Mouse (Mus musculus) midbrain, embryonic 12.5 days (tissue): Measurements from ENCODE around the gene Bace2. TPM values are rescaled to one million over a fixed set of nuclear protein-coding genes. Genes with fewer than 3 reads are reported as not detected.
A peak's percentile ranks its signal among the peaks of the same experiment; 100 is the strongest.

Experiments
- ATAC-seq: fragments of 200-750 bp; cut with Nextera tagmentation; 2 replicates; pipeline ENCODE4 v1.8.0; 2017; ENCODE audit warnings: low read depth, moderate TSS enrichment, moderate library complexity; ENCODE audit not compliant: low FRiP score
- H3K27ac ChIP-seq: fragments of 300-500 bp; sonication (generic); replicated peaks from 2 replicates; pipeline ENCODE4 v1.5.1; 2016; ENCODE audit warnings: mild to moderate bottlenecking
- H3K27me3 ChIP-seq: fragments of 300-500 bp; sonication (generic); 2 replicates; pipeline ENCODE4 v1.6.1; 2016; ENCODE audit warnings: mild to moderate bottlenecking
- H3K36me3 ChIP-seq: fragments of 300-500 bp; sonication (generic); 2 replicates; pipeline ENCODE4 v1.6.1; 2016
- H3K4me1 ChIP-seq: fragments of 300-500 bp; sonication (generic); 2 replicates; pipeline ENCODE4 v1.6.1; 2016
- H3K4me2 ChIP-seq: fragments of 300-500 bp; sonication (generic); replicated peaks from 2 replicates; pipeline ENCODE4 v1.6.1; 2016; ENCODE audit warnings: mild to moderate bottlenecking, moderate library complexity
- H3K4me3 ChIP-seq: fragments of 300-500 bp; sonication (generic); 2 replicates; pipeline ENCODE4 v1.5.1; 2016; ENCODE audit warnings: mild to moderate bottlenecking
- H3K9ac ChIP-seq: fragments of 300-500 bp; sonication (generic); replicated peaks from 2 replicates; pipeline ENCODE4 v1.6.1; 2016; ENCODE audit warnings: mild to moderate bottlenecking, moderate library complexity
- H3K9me3 ChIP-seq: fragments of 300-500 bp; sonication (generic); 2 replicates; pipeline ENCODE4 v1.6.1; 2016; ENCODE audit warnings: mild to moderate bottlenecking
- WGBS: fragments of 180-500 bp; shearing (Covaris S2); methylation state at CpG from one replicate; pipeline ENCODE4 v1.1.7; 2016; 5-methylcytosine and 5-hydroxymethylcytosine counted together
- polyA plus RNA-seq: library from polyadenylated mRNA; unstranded; fragments of >200 nt; fragmentation: Nextera tagmentation; extraction: Ambion mirVana; gene quantifications from 2 replicates; pipeline ENCODE4 v1.2.1, GENCODE M21; 2016

Bace2 gene
- polyA plus RNA-seq, 1 experiment from 2014 or later = 3.0 TPM

DNA sequence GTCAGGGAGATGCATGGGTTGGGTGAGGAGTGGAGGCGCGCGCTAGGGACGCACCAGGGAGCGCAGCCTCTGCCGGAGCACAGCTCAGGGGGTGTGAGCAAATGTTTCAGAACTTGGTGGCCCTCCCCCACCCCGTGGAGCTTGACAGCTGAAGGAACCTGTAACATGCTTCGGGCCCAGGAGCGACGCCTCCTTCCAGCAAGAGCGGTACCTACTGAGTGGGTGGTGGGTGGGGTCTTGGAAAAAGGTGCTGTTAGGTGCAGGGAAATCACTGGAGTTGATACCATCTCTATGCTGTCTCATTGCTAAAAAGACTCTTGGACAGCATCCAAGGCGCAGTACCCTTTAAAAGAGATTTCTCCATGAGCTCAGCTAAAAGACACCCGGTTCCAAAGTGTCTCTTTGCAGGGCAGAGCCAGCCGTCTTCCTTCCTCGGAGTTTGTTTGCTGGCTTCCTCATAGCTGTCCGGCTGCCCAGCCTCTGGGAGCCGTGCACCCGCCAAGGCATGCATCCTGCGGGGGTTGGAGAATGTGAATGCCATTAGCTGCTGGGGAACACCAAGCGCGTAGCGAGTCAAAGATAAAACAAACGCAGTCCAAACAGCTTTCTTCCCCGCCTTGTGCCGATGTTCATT, 763 bp downstream of the Bace2 start:
- peak; percentile 62 for ATAC-seq
- Histone ChIP-seq H3K4me2 (peak overlapping the region; percentile 100), H3K4me3 (peak overlapping the region; percentile 62), H3K27ac (no peak overlapping the region), H3K9me3 (no peaks in the 10 kb centered on the region), H3K27me3 (peaks cover 45% of the 10 kb centered on the region), H3K4me1 (peaks cover 22% of the 10 kb centered on the region), H3K9ac (peak overlapping the region; percentile 56; the same call in 1 of the 2 replicates), H3K36me3 (no peaks in the 10 kb centered on the region)
- WGBS = under 1% methylated on average over 25 of the region's 25 CpGs

DNA sequence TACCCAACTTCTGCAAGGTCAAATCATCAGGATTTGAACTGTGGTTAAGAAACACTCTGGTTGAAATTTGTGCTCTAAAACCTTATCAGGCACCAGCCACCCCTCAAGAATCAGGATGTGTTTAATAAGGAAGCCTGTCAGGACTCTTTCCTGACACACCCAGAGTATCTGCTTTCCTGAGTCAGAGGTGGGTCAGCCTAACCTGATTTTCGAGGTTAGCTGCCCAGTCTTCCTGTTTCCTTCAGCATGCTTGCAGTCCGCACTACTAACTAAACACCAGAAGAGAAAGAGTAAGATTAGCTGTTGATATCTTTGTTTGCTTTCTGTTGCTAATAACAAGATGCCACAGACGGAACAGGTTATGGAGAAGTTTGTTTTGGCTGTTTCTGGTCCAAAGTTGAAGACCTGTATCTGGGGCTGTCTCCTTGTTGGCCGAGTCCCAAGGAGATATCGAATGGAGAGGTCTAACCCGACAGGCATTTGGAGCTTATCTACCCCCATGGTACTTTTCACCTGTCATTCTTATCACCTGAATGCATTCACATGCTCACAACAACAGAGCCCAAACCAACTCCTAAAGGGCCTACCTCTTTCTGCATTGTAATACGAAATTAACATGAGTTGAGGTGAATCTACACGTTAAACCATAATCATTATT, 5.8 kb downstream of the Bace2 start:
- Histone ChIP-seq H3K4me3 (no peak overlapping the region), H3K27me3 (peaks cover 23% of the 10 kb centered on the region), H3K36me3 (no peaks in the 10 kb centered on the region), H3K4me2 (no peak overlapping the region), H3K4me1 (peaks cover 8% of the 10 kb centered on the region), H3K9me3 (no peaks in the 10 kb centered on the region), H3K9ac (no peak overlapping the region), H3K27ac (no peak overlapping the region)
- ATAC-seq = no peak
- 85% methylated on average over 8 of the region's 8 CpGs for WGBS

DNA sequence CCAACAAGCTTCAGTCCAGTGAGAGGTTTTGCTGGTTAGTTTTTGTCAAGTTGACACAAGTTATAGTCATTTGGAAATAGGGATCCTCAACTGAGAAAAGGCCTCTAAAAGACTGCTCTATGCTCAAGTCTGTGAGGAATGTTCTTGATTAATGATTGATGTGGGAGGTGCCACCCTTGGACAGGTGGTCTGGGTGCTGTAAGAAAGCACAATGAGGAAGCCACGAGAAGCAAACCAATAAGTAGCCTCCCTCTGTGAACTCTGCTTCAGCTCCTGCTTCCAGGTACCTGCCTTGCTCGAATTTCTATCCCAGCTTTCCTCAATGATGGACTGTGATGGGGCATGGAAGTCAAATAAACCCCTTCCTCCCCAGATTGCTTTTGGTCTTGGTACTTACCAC, 9.6 kb downstream of the Bace2 start:
- H3K9ac ChIP-seq = no peak overlapping the region
- H3K27me3 ChIP-seq = no peaks in the 10 kb centered on the region
- H3K4me1 ChIP-seq = no peaks in the 10 kb centered on the region
- no peaks in the 10 kb centered on the region for H3K36me3 ChIP-seq
- no peak overlapping the region for H3K4me2 ChIP-seq
- ATAC-seq = no peak
- H3K27ac ChIP-seq = no peak overlapping the region
- WGBS = 57% methylated on average over 2 of the region's 2 CpGs
- no peaks in the 10 kb centered on the region for H3K9me3 ChIP-seq
- H3K4me3 ChIP-seq = no peak overlapping the region

DNA sequence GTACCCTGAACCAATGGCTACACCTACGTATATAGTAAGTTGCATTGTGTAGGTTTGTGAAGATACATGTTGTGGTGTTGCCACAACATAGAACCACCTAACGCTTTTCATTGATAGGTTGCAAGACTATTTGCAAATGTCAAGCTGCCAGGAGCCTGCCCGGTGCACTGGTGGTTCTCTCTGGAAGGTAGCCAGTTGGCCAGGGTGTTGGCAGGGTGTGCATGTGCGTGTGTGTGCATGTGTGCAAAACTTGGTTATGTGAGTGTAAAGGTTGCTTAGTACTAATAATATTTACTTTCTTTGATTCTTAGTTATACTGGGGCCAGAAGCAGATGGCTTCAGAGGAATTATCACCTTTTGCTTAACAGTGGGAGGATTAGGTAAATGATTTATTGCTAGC, 13.7 kb downstream of the Bace2 start:
- no peak overlapping the region for H3K4me2 ChIP-seq
- WGBS = 88% methylated on average over 4 of the region's 4 CpGs
- H3K27me3 ChIP-seq = no peaks in the 10 kb centered on the region
- no peak overlapping the region for H3K9ac ChIP-seq
- H3K4me1 ChIP-seq = no peaks in the 10 kb centered on the region
- H3K9me3 ChIP-seq = no peaks in the 10 kb centered on the region
- ATAC-seq = no peak
- H3K36me3 ChIP-seq = no peaks in the 10 kb centered on the region
- H3K27ac ChIP-seq = no peak overlapping the region
- no peak overlapping the region for H3K4me3 ChIP-seq

DNA sequence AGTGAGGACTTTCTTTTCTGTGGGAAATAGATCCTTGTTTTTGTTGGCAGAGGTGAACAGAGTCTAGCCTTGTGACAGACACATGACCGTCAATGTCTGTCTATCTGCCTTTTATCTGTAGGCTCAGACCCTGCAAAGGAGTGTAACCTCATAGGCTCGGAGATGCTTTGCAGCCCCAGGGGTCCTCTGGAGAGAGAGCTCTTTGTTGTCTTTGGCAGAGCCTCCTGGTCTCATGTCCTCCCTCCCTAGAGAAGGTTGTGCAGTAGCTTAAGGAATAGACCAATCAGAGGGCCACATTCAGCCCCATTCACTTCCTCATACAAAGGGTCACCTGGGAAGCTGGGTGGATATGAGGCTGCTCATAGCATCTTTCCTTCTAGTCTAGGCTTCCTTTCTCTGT, 31.4 kb downstream of the Bace2 start:
- no peaks in the 10 kb centered on the region for H3K27me3 ChIP-seq
- no peaks in the 10 kb centered on the region for H3K36me3 ChIP-seq
- H3K4me1 ChIP-seq = 0 out of 2 replicates have a peak, but pooled peaks cover 2% of the 10 kb centered on the region
- no peak overlapping the region for H3K4me2 ChIP-seq
- 37% methylated on average over 2 of the region's 2 CpGs for WGBS
- no peaks in the 10 kb centered on the region for H3K9me3 ChIP-seq
- no peak overlapping the region for H3K9ac ChIP-seq
- no peak overlapping the region for H3K4me3 ChIP-seq
- no peak overlapping the region for H3K27ac ChIP-seq
- no peak for ATAC-seq

DNA sequence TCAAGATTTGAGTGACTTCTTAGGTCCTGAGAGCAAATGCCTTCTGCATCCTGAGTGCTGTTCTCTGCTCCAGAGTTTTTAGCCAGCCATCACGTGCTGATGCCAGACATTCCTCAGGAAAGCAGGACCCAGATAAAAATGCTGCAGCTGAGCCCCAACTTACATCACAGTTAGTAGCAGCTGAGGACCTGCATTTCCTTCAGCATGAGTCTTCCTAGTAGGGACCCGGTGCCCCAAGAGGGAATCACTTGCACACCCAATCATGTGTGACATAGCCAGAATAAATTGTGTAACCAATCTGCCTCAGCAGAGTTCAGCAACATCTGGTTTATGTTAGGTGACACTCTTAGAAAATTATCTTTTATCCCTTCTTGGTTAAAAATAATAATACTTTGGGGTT, 34.7 kb downstream of the Bace2 start:
- no peaks in the 10 kb centered on the region for H3K36me3 ChIP-seq
- ATAC-seq = no peak
- H3K4me3 ChIP-seq = no peak overlapping the region
- whole genome bisulfite sequencing = 63% methylated on average over 2 of the region's 2 CpGs
- H3K9me3 ChIP-seq = no peaks in the 10 kb centered on the region
- no peak overlapping the region for H3K27ac ChIP-seq
- no peaks in the 10 kb centered on the region for H3K27me3 ChIP-seq
- H3K4me2 ChIP-seq = no peak overlapping the region
- H3K4me1 ChIP-seq = 0 out of 2 replicates have a peak, but pooled peaks cover 2% of the 10 kb centered on the region
- no peak overlapping the region for H3K9ac ChIP-seq

DNA sequence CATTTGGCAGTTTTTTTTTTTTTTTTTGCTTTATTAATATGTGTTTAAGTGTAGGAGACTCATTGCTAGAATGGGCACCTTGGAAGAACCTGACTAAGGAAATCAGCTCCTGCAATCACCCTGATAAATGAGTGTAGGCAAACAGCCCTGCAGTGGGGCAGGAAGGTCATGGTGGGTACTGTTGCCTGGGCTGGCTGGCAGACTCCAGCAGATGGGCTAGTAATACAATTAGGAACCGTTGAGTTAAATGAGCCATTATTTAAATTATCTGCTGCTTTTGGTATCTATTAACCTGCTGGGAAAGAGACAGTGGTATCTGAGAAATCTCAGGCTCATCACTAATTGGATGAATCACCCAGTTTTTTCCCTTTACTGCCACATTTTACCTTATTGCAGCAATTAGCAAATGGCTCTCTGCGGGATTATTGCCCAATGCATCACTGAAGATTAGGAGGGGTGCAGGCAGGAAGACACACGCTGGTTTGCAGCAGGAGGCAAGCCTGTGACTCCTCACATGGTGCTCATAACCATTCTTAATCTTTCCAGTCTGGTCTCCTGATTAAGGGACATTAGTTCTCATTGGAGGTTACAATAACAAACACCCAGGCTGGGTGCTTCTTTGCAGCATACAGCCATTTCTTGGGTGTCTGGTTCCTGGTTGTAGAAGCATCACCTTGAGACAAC, 35.3 kb downstream of the Bace2 start:
- no peak overlapping the region for H3K4me2 ChIP-seq
- no peaks in the 10 kb centered on the region for H3K36me3 ChIP-seq
- H3K9me3 ChIP-seq = no peaks in the 10 kb centered on the region
- H3K27ac ChIP-seq = no peak overlapping the region
- WGBS = 63% methylated on average over 3 of the region's 3 CpGs
- H3K27me3 ChIP-seq = no peaks in the 10 kb centered on the region
- H3K9ac ChIP-seq = no peak overlapping the region
- no peak for ATAC-seq
- no peak overlapping the region for H3K4me3 ChIP-seq
- 0 out of 2 replicates have a peak, but pooled peaks cover 2% of the 10 kb centered on the region for H3K4me1 ChIP-seq

DNA sequence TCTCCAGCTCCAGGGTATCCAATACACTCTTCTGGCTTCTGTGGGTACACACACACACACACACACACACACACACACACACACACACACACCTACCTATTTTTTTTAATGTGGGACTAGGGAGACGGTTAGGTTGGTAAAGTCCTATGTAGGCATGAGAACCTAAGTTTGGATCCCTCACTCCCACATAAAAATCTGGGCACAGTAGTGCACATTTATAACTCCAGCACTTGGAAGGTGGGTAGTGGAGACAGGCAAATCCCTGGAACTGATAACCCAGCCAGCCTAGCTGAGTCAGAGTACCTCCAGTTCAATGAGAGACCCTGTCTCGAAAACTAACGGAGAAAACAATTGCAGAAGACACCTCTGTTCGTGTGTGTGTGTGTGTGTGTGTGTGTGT, 39.9 kb downstream of the Bace2 start:
- Histone ChIP-seq H3K27me3 (no peaks in the 10 kb centered on the region), H3K36me3 (no peaks in the 10 kb centered on the region), H3K9ac (no peak overlapping the region), H3K9me3 (no peaks in the 10 kb centered on the region), H3K4me3 (no peak overlapping the region), H3K4me1 (no peaks in the 10 kb centered on the region), H3K4me2 (no peak overlapping the region), H3K27ac (no peak overlapping the region)
- ATAC-seq = no peak
- 85% methylated on average over 4 of the region's 4 CpGs for WGBS

DNA sequence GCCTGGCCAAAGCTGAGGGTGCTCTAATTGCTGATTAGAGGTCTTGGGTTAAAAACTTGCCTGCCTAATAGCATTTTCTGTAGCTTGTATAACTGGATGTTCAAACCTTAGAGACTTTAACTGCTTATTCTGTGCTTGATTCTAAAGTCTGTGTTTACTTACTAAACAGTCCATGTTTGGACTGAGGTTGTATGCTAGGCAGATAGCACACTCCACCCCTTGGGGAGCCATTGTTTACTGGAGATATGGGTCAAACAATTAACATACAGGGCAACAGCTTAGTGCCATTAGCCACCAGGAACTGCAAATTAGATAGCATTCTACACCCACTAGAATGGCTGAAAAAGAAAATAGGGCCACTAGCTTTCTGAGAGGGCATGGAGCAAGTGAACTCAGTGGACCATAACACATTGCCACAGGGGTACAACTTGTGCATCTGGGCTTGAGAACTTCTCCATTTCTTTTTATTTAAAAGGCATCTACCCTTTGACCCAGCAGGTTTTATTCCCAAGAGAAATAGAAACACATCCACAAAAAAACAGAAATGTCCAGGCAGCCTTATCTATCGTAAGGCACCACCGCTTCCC, 41.5 kb downstream of the Bace2 start:
- Histone ChIP-seq H3K27ac (no peak overlapping the region), H3K27me3 (no peaks in the 10 kb centered on the region), H3K9ac (no peak overlapping the region), H3K9me3 (no peaks in the 10 kb centered on the region), H3K4me2 (no peak overlapping the region), H3K4me1 (peaks cover 11% of the 10 kb centered on the region; the same call in 1 of the 2 replicates), H3K36me3 (no peaks in the 10 kb centered on the region), H3K4me3 (no peak overlapping the region)
- ATAC-seq = no peak
- WGBS = 86% methylated on average over 2 of the region's 2 CpGs

DNA sequence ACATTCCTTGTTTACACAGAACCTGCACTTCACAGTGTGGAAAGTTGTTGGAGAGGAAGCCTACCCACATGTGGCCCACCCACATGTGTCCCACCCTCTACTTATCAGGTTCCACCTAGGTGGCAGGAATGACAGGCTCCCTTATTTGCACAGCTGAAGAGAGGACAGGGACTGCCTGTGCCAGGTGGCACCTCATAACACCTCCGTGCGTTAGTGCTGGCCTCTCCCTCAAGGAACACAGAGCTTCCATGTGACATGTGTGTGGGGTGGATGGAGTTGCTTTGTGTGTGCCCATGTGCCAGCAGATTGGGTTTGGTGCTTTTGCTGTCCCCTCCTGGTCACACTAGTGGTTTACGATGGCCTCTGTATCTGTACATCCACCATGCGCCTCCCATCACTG, 43.4 kb downstream of the Bace2 start:
- no peak overlapping the region for H3K4me2 ChIP-seq
- no peak overlapping the region for H3K4me3 ChIP-seq
- no peak overlapping the region for H3K27ac ChIP-seq
- ATAC-seq = no peak
- WGBS = 95% methylated on average over 4 of the region's 4 CpGs
- no peaks in the 10 kb centered on the region for H3K9me3 ChIP-seq
- no peak overlapping the region for H3K9ac ChIP-seq
- no peaks in the 10 kb centered on the region for H3K36me3 ChIP-seq
- H3K27me3 ChIP-seq = no peaks in the 10 kb centered on the region
- H3K4me1 ChIP-seq = peaks cover 11% of the 10 kb centered on the region; the same call in 1 of the 2 replicates

DNA sequence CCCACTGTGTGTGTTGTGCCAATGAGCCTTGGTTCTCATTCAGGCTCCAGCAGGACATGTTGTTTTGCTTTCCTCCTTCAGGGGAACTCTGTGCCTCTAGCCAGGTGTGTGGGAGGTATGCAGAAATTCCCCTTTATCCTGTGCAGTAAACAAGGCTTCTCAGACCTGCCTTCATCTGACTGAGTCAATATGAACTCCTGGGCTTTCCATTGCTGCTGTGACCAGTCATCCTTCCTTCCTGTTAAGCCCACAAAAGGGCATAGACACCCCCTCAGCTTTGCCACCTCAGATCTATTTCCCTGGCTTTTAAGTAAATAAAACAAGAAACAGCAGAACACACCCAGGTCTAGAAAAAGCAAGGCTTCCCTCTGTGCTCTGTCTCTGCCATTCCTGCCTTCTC, 45.2 kb downstream of the Bace2 start:
- Histone ChIP-seq H3K36me3 (no peaks in the 10 kb centered on the region), H3K4me1 (peaks cover 11% of the 10 kb centered on the region; the same call in 1 of the 2 replicates), H3K9ac (no peak overlapping the region), H3K27ac (no peak overlapping the region), H3K9me3 (no peaks in the 10 kb centered on the region), H3K27me3 (no peaks in the 10 kb centered on the region), H3K4me3 (no peak overlapping the region), H3K4me2 (no peak overlapping the region)
- ATAC-seq = no peak

DNA sequence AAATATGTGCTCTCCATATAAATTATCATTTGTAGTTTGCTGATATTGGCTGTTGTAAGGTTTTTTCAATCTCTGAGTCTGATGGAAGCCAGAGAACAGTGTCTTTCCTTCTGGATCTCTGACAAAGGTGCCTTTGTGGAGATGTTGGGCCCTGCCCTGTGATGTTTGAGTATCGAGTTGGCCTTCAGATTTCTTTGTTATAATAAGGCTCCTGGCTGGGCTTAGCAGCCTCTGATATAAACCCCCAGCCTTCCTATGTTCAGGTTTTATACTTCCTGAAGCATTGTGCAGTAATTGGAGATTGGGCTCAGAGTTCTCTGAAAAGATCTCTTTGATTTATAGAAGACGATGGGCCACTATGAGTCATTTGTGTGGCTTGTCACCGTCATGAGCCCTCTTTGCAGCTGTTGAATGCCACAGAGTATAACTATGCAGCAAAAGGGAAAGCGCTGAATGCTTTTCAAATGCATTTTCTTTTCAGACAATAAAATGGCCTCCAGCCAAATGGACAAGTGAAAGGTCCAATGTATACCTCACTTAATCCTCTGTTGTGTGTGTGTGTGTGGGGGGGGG, 45.8 kb downstream of the Bace2 start:
- no peaks in the 10 kb centered on the region for H3K36me3 ChIP-seq
- H3K27me3 ChIP-seq = no peaks in the 10 kb centered on the region
- H3K4me2 ChIP-seq = no peak overlapping the region
- no peak overlapping the region for H3K27ac ChIP-seq
- no peaks in the 10 kb centered on the region for H3K9me3 ChIP-seq
- WGBS = 46% methylated on average over 4 of the region's 4 CpGs
- H3K4me3 ChIP-seq = no peak overlapping the region
- no peak for ATAC-seq
- no peak overlapping the region for H3K9ac ChIP-seq
- H3K4me1 ChIP-seq = peaks cover 11% of the 10 kb centered on the region; the same call in 1 of the 2 replicates
